In genomic region chr17:12571316-12571715, GRCm38 (mm10) we compare ENCODE assay signal across 21 mouse cellular contexts. TPM values are rescaled to one million over a fixed set of nuclear protein-coding genes. Genes with fewer than 3 reads are reported as not detected.
A peak's percentile ranks its signal among the peaks of the same experiment; 100 is the strongest.
DNase-seq lines count a peak whose midpoint lies in the region; ATAC-seq lines count a peak whose summit lies in the region.
"Had no signal": no experiment of that assay in that cellular context is flagged by ENCODE, and none has a peak within 500 bp of the region (broad histone marks: within the 10 kb centered on the region; RNA-seq: fewer than 3 reads in every experiment).

No protein-coding gene starts in this region.

- H3K4me2 ChIP-seq in heart, embryonic 14.5 days (ENCODE audit: low read length), result peak overlapping the region; percentile 21; the same call in 1 of the 2 replicates
- H3K4me2 ChIP-seq in forebrain, embryonic 12.5 days, result no peak overlapping the region
- H3K4me2 ChIP-seq: forebrain, embryonic 15.5 days; hindbrain, embryonic 14.5 days; lung, embryonic 14.5 days; midbrain, embryonic 11.5 days; stomach, embryonic 15.5 days had no signal

- no peak overlapping the region for H3K9ac ChIP-seq in heart, embryonic 14.5 days (ENCODE audit: low read length)
- H3K9ac ChIP-seq in forebrain, embryonic 12.5 days, result no peak overlapping the region
- H3K9ac ChIP-seq: forebrain, embryonic 15.5 days; hindbrain, embryonic 14.5 days; lung, embryonic 14.5 days; stomach, embryonic 15.5 days had no signal

- 34% methylated on average over 6 of the region's 6 CpGs for whole genome bisulfite sequencing in heart, embryonic 14.5 days
- WGBS in forebrain, embryonic 12.5 days, result 84% methylated on average over 6 of the region's 6 CpGs

- no peak overlapping the region for H3K4me3 ChIP-seq in heart, embryonic 14.5 days (ENCODE audit: control insufficient read depth in 1 of 2, insufficient read depth in 1 of 2, low read depth in 1 of 2, low read length in 2 of 2)
- no peak overlapping the region for H3K4me3 ChIP-seq in forebrain, embryonic 12.5 days (replicated peaks)
- H3K4me3 ChIP-seq: forebrain, embryonic 15.5 days; left cerebral cortex, adult 2 months; myocyte; stomach, embryonic 15.5 days had no signal

- no peaks in the 10 kb centered on the region for H3K27me3 ChIP-seq in heart, embryonic 14.5 days (ENCODE audit: control insufficient read depth, insufficient read depth, low read length)
- no peaks in the 10 kb centered on the region for H3K27me3 ChIP-seq in forebrain, embryonic 12.5 days
- H3K27me3 ChIP-seq: forebrain, embryonic 15.5 days; stomach, embryonic 15.5 days had no signal

- peak; percentile 43; the same call in 1 of the 2 replicates for ATAC-seq in heart, embryonic 14.5 days (ENCODE audit: insufficient number of reproducible peaks, insufficient read depth, low FRiP score, low read depth)
- no peak for ATAC-seq in forebrain, embryonic 12.5 days (ENCODE audit: low FRiP score)
- ATAC-seq: forebrain, embryonic 15.5 days had no signal

- peak overlapping the region in 1 of 2 experiments; percentile 19; a peak in 2 of 4 replicates for H3K27ac ChIP-seq in heart, embryonic 14.5 days (replicated peaks in 1 of 2; ENCODE audit: control insufficient read depth in 1 of 2, insufficient read depth in 1 of 2, low read depth in 2 of 2, low read length in 2 of 2)
- no peak overlapping the region for H3K27ac ChIP-seq in forebrain, embryonic 12.5 days
- H3K27ac ChIP-seq: forebrain, embryonic 15.5 days; hindbrain, embryonic 14.5 days; left cerebral cortex, adult 2 months; stomach, embryonic 15.5 days had no signal

- no peaks in the 10 kb centered on the region for H3K9me3 ChIP-seq in heart, embryonic 14.5 days (ENCODE audit: control insufficient read depth, low read length)
- H3K9me3 ChIP-seq in forebrain, embryonic 12.5 days, result no peaks in the 10 kb centered on the region
- H3K9me3 ChIP-seq: forebrain, embryonic 15.5 days; stomach, embryonic 15.5 days had no signal

- DNase-seq in lung, adult 18-20 months, result peak; percentile 9 to 21
- no peak for DNase-seq in lung, postnatal 25 days (ENCODE audit: low spot score)
- peak; percentile 73 for DNase-seq in adrenal gland, postnatal 10 days
- peak; percentile 5 for DNase-seq in lung, postnatal 14 days
- DNase-seq in cerebellum, postnatal 10 days, result no peak
- DNase-seq: cerebellum, adult 2 months; lung, embryonic 14.5 days; thymus, postnatal 36 days had no signal

- H3K36me3 ChIP-seq in heart, embryonic 14.5 days (ENCODE audit: control insufficient read depth, insufficient read depth, low read length), result no peaks in the 10 kb centered on the region
- H3K36me3 ChIP-seq in forebrain, embryonic 12.5 days (replicated peaks), result no peaks in the 10 kb centered on the region
- H3K36me3 ChIP-seq: forebrain, embryonic 15.5 days; stomach, embryonic 15.5 days had no signal

- peaks cover 11% of the 10 kb centered on the region in 2 experiments; a peak in 3 of 4 replicates for H3K4me1 ChIP-seq in heart, embryonic 14.5 days (ENCODE audit: control insufficient read depth in 2 of 2, insufficient read depth in 2 of 2, low read length in 2 of 2)
- H3K4me1 ChIP-seq in forebrain, embryonic 12.5 days, result no peaks in the 10 kb centered on the region
- H3K4me1 ChIP-seq: forebrain, embryonic 15.5 days; stomach, embryonic 15.5 days had no signal

RNA-seq across cellular contexts. Expression of gene Slc22a2, which starts 12.6 kb away (rescaled TPM):
- total RNA-seq in adrenal gland, postnatal 10 days (2021), result 1 to 10 TPM; 1.7 to 2.0 TPM
- polyA plus RNA-seq in heart, embryonic 14.5 days (2014; fragmentation: Nextera tagmentation; extraction: Ambion mirVana), result not detected in 2 replicates
- not detected in 2 replicates for polyA plus RNA-seq in forebrain, embryonic 12.5 days (2016; fragmentation: Nextera tagmentation; extraction: Ambion mirVana)
- total RNA-seq: ES-E14; gastrocnemius, adult 18-20 months had no signal
- polyA plus RNA-seq: C2C12; limb, embryonic 14.5 days; lung, embryonic 14.5 days; midbrain, embryonic 11.5 days; myocyte; small intestine, adult 2 months had no signal

Comparison
In these comparisons a context has a peak if more than half of its experiments do, and no peak if none do; other contexts are left out.
1. DNase-seq: peak in lung, adult 18-20 months (2 of 2), adrenal gland, postnatal 10 days (single experiment) and lung, postnatal 14 days (single experiment); none in lung, postnatal 25 days (single experiment) and cerebellum, postnatal 10 days (0 of 2).